Mouse (Mus musculus) liver, embryonic 15.5 days (tissue): ENCODE data around the gene Zmiz1. TPM values are rescaled to one million over a fixed set of nuclear protein-coding genes. Genes with fewer than 3 reads are reported as not detected.

Experiments used
- ATAC-seq: fragments of 200-750 bp; cut with Nextera tagmentation; 2 replicates; pipeline ENCODE4 v1.8.0; 2017; ENCODE audit warnings: moderate number of reproducible peaks, mild to moderate bottlenecking, moderate library complexity; ENCODE audit not compliant: insufficient read depth
- H3K27ac ChIP-seq: fragments of 300-500 bp; sonication (generic); replicated peaks from 2 replicates; pipeline ENCODE4 v1.5.1; 2015; ENCODE audit warnings: mild to moderate bottlenecking, inconsistent platforms
- H3K27me3 ChIP-seq: fragments of 300-500 bp; sonication (generic); 2 replicates; pipeline ENCODE4 v1.6.1; 2015; ENCODE audit warnings: mild to moderate bottlenecking, inconsistent platforms
- H3K36me3 ChIP-seq: fragments of 300-500 bp; sonication (generic); replicated peaks from 2 replicates; pipeline ENCODE4 v1.6.1; 2015; ENCODE audit warnings: moderate library complexity, mild to moderate bottlenecking, inconsistent platforms
- H3K4me1 ChIP-seq: fragments of 300-500 bp; sonication (generic); replicated peaks from 2 replicates; pipeline ENCODE4 v1.6.1; 2015; ENCODE audit warnings: inconsistent platforms
- H3K4me2 ChIP-seq: fragments of 300-500 bp; sonication (generic); 2 replicates; pipeline ENCODE4 v1.6.1; 2015; ENCODE audit warnings: moderate library complexity, mild to moderate bottlenecking, inconsistent platforms
- H3K4me3 ChIP-seq: fragments of 300-500 bp; sonication (generic); replicated peaks from 2 replicates; pipeline ENCODE4 v1.5.1; 2015; ENCODE audit warnings: mild to moderate bottlenecking, inconsistent platforms
- H3K9ac ChIP-seq: fragments of 300-500 bp; sonication (generic); 2 replicates; pipeline ENCODE4 v1.6.1; 2015; ENCODE audit warnings: moderate library complexity, mild to moderate bottlenecking, inconsistent platforms
- H3K9me3 ChIP-seq: fragments of 300-500 bp; sonication (generic); replicated peaks from 2 replicates; pipeline ENCODE4 v1.6.1; 2016; ENCODE audit warnings: inconsistent platforms
- WGBS: fragments of 180-500 bp; shearing (Covaris S2); methylation state at CpG from one replicate; pipeline ENCODE4 v1.1.7; 2015; ENCODE audit warnings: mixed read lengths; ENCODE audit not compliant: insufficient replicate concordance; 5-methylcytosine and 5-hydroxymethylcytosine counted together
- polyA plus RNA-seq: library from polyadenylated mRNA; unstranded; fragments of >200 nt; fragmentation: Nextera tagmentation; extraction: Ambion mirVana; gene quantifications from 2 replicates; pipeline ENCODE4 v1.2.1, GENCODE M21; 2015

Zmiz1 gene
- polyA plus RNA-seq, 1 experiment from 2014 or later: 4.3 TPM

DNA sequence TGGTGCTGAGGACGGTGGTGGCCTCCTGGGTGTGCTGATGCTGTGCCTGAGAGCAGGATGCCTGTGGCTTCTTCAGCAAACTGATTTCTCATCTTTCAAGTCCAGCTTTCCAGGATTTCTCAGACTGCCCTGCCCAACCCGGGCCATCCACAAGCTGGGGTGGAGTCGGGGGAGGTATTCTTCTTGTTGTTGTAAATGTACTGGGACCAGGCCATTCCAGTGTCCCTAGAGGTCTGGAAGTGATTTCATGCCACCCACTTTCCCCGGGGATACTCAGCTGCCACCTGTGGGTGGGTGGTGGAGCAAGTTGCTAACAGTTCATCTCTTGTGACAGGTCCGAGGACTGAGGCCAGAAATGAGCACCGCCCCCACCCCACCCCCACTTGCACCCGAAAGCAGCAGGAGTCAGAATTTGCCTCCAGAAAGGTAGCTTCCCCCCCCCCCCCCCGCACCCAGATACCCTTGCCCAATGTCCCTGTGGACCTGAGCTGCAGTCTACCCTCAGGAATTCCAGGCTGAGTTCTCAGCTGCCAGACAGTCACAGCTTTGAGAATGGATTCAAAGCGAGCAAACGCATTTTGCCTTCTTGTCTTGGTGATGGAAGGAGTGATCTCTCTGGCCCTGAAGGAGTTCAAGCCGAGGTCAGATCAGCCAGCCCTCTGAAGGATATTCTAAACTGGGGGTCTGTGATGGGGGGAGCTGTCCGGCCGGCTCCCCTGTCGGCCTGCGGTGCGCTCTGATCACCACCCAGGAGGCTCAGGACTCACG, 2.1 kb upstream of the Zmiz1 start:
- 14% methylated on average over 17 of the region's 17 CpGs for WGBS
- ATAC-seq: no peak
- peaks cover 75% of the 10 kb centered on the region for H3K4me1 ChIP-seq

GRCm38 (mm10) chr14:25457434-25457957, 1.5 kb upstream of the Zmiz1 start:
- Histone ChIP-seq H3K4me1 (peaks cover 72% of the 10 kb centered on the region), H3K27ac (peak overlapping the region; percentile 56), H3K27me3 (peaks cover 87% of the 10 kb centered on the region), H3K36me3 (no peaks in the 10 kb centered on the region), H3K9ac (peak overlapping the region; percentile 46; the same call in 1 of the 2 replicates), H3K4me3 (peak overlapping the region; percentile 68), H3K9me3 (no peaks in the 10 kb centered on the region), H3K4me2 (peak overlapping the region; percentile 95)
- WGBS: under 1% methylated on average over 52 of the region's 52 CpGs
- ATAC-seq: peak; percentile 55

More for the DNA sequence above, 2.1 kb upstream of the Zmiz1 start:
- H3K9ac ChIP-seq: peak overlapping the region; percentile 46; the same call in 1 of the 2 replicates
- H3K36me3 ChIP-seq: no peaks in the 10 kb centered on the region
- no peaks in the 10 kb centered on the region for H3K9me3 ChIP-seq
- peak overlapping the region; percentile 68 for H3K4me3 ChIP-seq
- peak overlapping the region; percentile 56 for H3K27ac ChIP-seq
- peak overlapping the region; percentile 95 for H3K4me2 ChIP-seq
- H3K27me3 ChIP-seq: peaks cover 84% of the 10 kb centered on the region

- Histone ChIP-seq H3K27ac (no peak overlapping the region), H3K9me3 (no peaks in the 10 kb centered on the region), H3K4me3 (peak overlapping the region; percentile 68), H3K4me2 (peak overlapping the region; percentile 95), H3K4me1 (peaks cover 72% of the 10 kb centered on the region), H3K9ac (peak overlapping the region; percentile 46; the same call in 1 of the 2 replicates), H3K36me3 (no peaks in the 10 kb centered on the region), H3K27me3 (peaks cover 87% of the 10 kb centered on the region)
- under 1% methylated on average over 37 of the region's 37 CpGs for WGBS
- no peak for ATAC-seq
These were observed 622 bp upstream of the Zmiz1 start for GRCm38 (mm10) chr14:25458111-25459015.

DNA sequence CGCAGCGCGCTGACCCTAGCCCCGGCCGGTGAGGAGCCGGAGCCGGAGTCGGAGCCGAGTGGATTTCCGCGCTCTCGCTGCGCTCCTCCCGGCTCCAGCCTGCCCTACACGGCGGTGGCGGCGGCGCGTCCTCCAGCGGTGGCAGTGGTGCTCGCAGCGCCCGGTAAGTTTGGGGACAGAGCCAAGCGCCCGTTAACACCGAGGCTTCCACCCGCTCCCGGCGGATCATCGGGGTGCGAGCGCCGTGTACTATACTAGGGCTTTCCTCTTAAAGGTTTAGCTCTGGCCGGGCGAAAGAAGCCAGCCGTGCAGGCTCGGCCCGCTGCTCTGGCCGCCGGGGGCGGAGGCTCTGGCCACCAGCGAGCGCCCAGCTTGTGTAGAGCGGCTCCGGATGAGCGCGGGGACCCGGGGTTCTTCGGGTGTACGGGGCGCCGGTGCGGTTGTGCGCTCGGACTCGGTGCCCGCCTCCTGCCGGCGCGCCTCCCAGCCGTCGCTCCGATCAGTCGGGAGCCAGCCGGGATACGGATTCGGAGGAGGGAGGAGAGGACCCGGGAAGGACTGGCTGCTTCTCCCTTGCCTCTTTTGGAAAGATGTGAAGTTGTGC, 511 bp downstream of the Zmiz1 start:
- WGBS: under 1% methylated on average over 69 of the region's 69 CpGs
- ATAC-seq: peak; percentile 38
- Histone ChIP-seq H3K4me3 (peak overlapping the region; percentile 68), H3K4me2 (peak overlapping the region; percentile 95), H3K9me3 (no peaks in the 10 kb centered on the region), H3K27me3 (peaks cover 77% of the 10 kb centered on the region), H3K27ac (peak overlapping the region; percentile 91), H3K9ac (peak overlapping the region; percentile 62), H3K36me3 (no peaks in the 10 kb centered on the region), H3K4me1 (peaks cover 82% of the 10 kb centered on the region)

DNA sequence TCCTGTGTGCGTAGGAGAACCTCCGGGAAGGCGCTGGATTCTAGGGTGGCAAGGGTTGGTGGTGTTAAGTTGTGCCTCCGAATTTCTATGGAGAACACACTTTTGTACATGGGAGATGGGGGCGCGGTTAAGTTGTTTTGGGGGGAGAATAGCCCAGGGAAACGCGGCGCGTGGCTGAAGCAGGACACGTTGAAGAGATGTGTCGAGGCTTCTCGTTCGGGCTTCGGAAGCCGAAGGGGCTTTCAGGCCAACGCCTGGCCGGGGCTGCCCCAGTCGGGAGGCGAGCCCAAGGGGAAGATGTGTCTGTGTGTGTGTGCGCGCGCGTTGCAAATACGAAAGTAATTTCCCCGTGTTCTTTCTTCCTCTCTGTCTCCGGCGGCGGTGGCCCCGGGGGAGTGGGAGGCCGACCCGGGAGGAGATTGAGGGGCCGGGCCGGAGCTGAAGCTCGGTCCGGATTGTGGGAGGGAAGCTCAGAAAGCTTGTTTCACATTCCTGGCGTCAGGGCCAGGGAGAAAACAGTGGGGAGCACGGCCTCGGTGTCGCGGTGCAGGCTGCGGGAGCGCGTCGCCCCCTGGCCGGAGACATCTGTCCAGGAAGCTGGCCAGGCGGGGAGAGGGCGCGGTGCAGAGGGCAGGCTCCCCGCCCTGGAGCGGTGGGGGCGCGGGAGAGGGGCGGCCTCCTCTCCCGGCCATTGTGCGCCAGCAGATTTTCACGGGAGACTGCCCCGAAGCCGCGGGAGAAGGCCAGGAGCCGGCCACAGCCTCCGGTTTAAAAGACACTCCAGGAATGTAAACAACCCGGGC, 1.2 kb downstream of the Zmiz1 start:
- Histone ChIP-seq H3K9me3 (no peaks in the 10 kb centered on the region), H3K36me3 (no peaks in the 10 kb centered on the region), H3K4me1 (peaks cover 87% of the 10 kb centered on the region), H3K27ac (peak overlapping the region; percentile 91), H3K4me2 (peak overlapping the region; percentile 95), H3K4me3 (peak overlapping the region; percentile 68), H3K9ac (peak overlapping the region; percentile 62), H3K27me3 (peaks cover 70% of the 10 kb centered on the region)
- no peak for ATAC-seq
- under 1% methylated on average over 63 of the region's 63 CpGs for WGBS

DNA sequence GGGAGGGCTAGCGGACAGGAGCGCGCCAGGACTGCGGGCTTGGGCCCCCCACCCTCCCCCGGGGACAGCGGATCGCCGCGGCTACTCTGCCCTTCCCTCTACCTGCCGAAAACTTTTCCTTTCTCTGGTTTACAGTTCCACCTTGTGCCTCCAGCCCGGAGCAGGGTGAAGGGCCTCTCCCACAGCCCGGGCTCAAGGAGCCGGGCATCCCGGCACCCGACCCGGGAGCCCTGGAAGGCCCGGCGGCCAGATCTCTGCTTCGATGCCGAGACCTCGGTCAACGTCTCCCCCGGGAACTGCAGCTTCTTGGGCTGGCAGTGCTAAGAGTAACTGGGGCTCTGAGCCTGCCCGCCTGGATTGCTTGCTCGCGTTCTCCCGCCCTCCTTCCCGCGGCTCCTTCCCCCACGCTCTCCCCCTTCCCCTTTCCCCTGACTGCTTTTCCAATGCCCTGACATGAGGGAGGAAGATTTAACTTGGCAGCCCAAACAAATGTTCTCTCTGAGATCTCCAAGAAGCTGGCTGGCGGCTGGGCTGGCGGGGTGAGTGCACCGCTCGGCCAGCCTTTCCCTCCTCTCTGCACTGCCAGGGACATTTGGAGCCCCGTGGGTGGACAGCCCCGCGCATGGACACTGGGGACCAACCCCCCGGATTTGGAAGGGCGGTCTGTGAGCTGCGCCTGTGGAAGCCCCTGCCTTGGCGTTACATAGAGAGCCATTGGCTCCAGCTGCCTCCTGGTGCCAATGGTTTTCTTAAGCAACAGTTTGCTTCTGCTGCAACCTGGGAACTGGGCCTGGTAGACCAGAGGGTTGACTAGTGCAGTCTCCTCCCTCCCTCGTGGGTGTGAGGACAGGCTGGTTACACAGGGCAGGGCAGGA, 2.1 kb downstream of the Zmiz1 start:
- 1% methylated on average over 42 of the region's 42 CpGs for WGBS
- H3K27me3 ChIP-seq: peaks cover 62% of the 10 kb centered on the region
- H3K4me2 ChIP-seq: peak overlapping the region; percentile 95
- peak overlapping the region; percentile 68 for H3K4me3 ChIP-seq
- peak overlapping the region; percentile 62 for H3K9ac ChIP-seq
- H3K4me1 ChIP-seq: peaks cover 88% of the 10 kb centered on the region
- peak overlapping the region; percentile 91 for H3K27ac ChIP-seq
- no peaks in the 10 kb centered on the region for H3K9me3 ChIP-seq
- no peak for ATAC-seq
- no peaks in the 10 kb centered on the region for H3K36me3 ChIP-seq

GRCm38 (mm10) chr14:25461676-25462385, 2.8 kb downstream of the Zmiz1 start:
- Histone ChIP-seq H3K27me3 (peaks cover 54% of the 10 kb centered on the region), H3K4me1 (peaks cover 94% of the 10 kb centered on the region), H3K4me3 (peak overlapping the region; percentile 68), H3K27ac (peak overlapping the region; percentile 91), H3K4me2 (peak overlapping the region; percentile 95), H3K9me3 (no peaks in the 10 kb centered on the region), H3K9ac (peak overlapping the region; percentile 62; the same call in 1 of the 2 replicates), H3K36me3 (no peaks in the 10 kb centered on the region)
- no peak for ATAC-seq
- WGBS: 18% methylated on average over 12 of the region's 12 CpGs

DNA sequence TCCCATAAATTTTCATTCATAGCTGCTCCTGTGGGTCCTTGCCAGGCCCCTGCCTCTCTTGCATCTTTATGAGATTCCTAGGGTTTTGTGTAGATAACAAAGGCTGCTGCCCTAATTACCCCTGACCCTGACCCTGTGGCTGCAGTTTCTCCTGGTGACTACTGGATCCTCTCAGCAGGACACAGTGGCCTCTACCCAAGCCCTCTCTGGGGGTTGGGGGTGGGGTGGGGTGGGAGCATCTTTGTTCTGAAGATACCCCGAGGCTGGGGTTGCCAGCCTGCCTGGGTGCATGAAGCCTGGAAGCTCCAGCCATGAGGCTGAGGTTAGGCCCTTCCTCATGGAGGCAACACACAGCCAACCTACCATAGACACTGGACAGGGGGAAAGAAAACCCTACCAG, 4.0 kb downstream of the Zmiz1 start:
- Histone ChIP-seq H3K27ac (no peak overlapping the region), H3K4me2 (no peak overlapping the region), H3K9ac (no peak overlapping the region), H3K9me3 (no peaks in the 10 kb centered on the region), H3K36me3 (no peaks in the 10 kb centered on the region), H3K4me1 (peaks cover 93% of the 10 kb centered on the region), H3K4me3 (no peak overlapping the region), H3K27me3 (peaks cover 42% of the 10 kb centered on the region)
- ATAC-seq: no peak
- WGBS: 37% methylated on average over 1 of the region's 1 CpGs

GRCm38 (mm10) chr14:25463919-25464318, 4.9 kb downstream of the Zmiz1 start:
- no peak overlapping the region for H3K4me2 ChIP-seq
- no peak overlapping the region for H3K4me3 ChIP-seq
- H3K27ac ChIP-seq: no peak overlapping the region
- H3K9ac ChIP-seq: no peak overlapping the region
- H3K36me3 ChIP-seq: no peaks in the 10 kb centered on the region
- H3K27me3 ChIP-seq: peaks cover 33% of the 10 kb centered on the region
- peaks cover 91% of the 10 kb centered on the region for H3K4me1 ChIP-seq
- no peak for ATAC-seq
- H3K9me3 ChIP-seq: no peaks in the 10 kb centered on the region
- WGBS: 47% methylated on average over 9 of the region's 9 CpGs
